Mouse (Mus musculus): ENCODE data around the gene Ccnjl.

- no peak for TF ChIP-seq TCF12 (IDR thresholded peaks at IDR 0.05; ENCODE audit: insufficient read depth, poor library complexity, severe bottlenecking)
- TF ChIP-seq USF1 (IDR thresholded peaks at IDR 0.05; ENCODE audit: low read depth): no peak
- no peak for TF ChIP-seq POLR2AphosphoS2 (IDR thresholded peaks at IDR 0.05; ENCODE audit: insufficient read length, low read depth)
- TF ChIP-seq POLR2A (IDR thresholded peaks at IDR 0.05; ENCODE audit: insufficient read length, low read depth): no peak
- TF ChIP-seq MAX (IDR thresholded peaks at IDR 0.05; ENCODE audit: low read depth): no peak
- no peak for TF ChIP-seq SRF (IDR thresholded peaks at IDR 0.05; ENCODE audit: control insufficient read depth, insufficient read length, low read depth)
- TF ChIP-seq E2F4 (IDR thresholded peaks at IDR 0.05; ENCODE audit: insufficient read depth): no peak
- no peak for TF ChIP-seq MYOD1 (IDR thresholded peaks at IDR 0.05; ENCODE audit: control insufficient read depth in 1 of 3, insufficient read length in 2 of 3, low read depth in 2 of 3)
- no peak for TF ChIP-seq CEBPB (IDR thresholded peaks at IDR 0.05; ENCODE audit: insufficient read depth, poor library complexity, severe bottlenecking)
- no peak for TF ChIP-seq TCF3 (IDR thresholded peaks at IDR 0.05; ENCODE audit: insufficient read length, low read depth)
- no peak for TF ChIP-seq MYOG (IDR thresholded peaks at IDR 0.05; ENCODE audit: control insufficient read depth in 1 of 3, insufficient read depth in 1 of 3, insufficient read length in 2 of 3, low read depth in 2 of 3)
- TF ChIP-seq REST (IDR thresholded peaks at IDR 0.05; ENCODE audit: insufficient read depth, insufficient read length): no peak
Observed at GRCm38 (mm10) chr11:43604891-43605290, 76.3 kb downstream of the Ccnjl start.

Measured in myocyte (in vitro differentiated cells).